Mouse (Mus musculus) telencephalon, adult 2 months (tissue): ENCODE data around the gene Fam98c.
"Not testable (repeated sequence)": the region's sequence is repeated elsewhere in the genome, so short reads cannot be mapped to it uniquely, and the experiment has no call there.

Experiments
- DNase-seq: peaks from one replicate; pipeline ENCODE4 v3.0.0-alpha.2; 2011; ENCODE audit warnings: low read depth, low spot score

Gene Fam98c

DNA sequence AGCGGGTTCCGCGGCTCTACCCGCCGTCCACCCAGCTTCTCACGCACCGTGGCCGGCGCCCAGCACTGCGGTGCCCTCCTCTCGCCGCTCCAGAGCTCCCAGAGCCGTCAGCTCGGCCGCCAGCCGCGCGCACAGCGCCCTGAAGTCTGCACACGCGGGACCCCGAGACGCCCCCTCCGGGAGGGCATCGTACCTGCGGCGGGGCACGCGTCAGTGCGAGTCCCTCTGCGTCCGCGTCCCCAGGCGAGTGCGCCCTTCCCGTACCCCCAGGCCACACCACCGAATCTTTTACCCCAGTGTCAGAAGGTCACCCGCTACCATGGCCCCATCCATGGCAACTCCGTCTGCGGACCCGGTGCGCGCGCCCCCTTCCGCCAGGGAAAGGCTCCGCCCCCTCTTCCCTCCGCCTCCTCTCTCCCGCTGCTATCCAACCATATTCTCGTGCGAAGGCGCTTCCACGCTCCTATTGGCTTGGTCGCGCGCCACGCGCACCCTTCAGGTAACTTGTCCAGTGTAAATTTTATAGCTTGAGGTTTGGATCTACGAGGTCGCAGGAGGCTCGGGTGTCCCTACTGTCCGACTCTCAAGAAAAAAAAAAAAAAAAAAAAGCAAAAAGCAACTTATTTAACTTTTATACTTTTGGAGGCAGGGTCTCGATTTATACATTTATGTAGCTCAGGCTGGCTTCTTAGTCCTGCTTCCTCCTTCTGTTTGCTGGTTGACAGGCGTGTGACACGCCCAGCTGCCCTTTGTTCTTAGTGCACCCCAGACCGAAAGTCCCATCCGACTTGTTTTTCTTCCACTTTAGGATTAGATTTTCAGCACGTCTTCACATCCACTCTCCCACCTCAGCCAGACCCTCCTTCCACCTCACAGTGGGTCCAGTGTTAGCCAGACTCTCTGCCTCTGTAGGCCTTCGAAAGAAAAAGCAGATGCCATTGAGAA lies at the start of gene Fam98c:
Gene Fam98c, minus strand, starts transcription at position 397 of the 945 bp plus-strand sequence.
- peak; percentile 83 for DNase-seq

DNA sequence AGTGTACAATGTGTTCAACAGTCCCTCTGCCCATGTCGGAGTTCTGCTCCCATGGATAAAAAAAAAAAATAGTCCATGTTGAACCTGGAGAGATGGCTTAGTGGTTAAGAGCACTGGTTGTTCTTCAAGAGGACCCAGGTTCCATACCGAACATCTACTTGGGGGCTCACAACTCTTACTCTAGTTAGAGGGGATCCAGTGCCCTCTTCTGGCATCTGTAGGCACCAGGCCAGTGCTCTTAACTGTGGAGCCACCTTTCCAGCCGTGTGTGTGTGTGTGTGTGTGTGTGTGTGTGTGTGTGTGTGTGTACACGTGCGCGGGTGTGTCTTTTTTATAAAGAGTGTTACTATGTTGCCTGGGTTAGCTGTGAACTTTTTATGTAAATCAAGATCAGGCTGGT lies 46.5 kb upstream of the Fam98c start:
- DNase-seq, result no peak

DNA sequence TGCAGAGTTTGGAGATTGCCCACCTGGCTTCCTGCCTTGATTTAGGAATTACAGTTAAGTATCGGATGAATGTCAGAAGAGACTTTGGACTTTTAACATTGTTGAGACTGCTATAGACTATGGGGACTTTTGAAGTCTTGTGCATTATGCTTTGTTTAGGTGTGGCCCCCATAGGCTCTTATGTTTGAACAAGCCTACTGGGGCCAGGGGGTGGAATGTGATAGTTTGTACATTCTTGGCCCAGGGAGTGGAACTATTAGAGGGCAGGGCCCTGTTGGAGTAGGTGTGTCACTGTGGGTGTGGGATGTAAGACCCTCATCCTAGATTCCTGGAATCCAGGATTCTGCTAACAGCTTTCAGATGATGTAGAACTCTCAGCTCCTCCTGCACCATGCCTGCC lies 38.2 kb upstream of the Fam98c start:
- not testable (repeated sequence) for DNase-seq

DNA sequence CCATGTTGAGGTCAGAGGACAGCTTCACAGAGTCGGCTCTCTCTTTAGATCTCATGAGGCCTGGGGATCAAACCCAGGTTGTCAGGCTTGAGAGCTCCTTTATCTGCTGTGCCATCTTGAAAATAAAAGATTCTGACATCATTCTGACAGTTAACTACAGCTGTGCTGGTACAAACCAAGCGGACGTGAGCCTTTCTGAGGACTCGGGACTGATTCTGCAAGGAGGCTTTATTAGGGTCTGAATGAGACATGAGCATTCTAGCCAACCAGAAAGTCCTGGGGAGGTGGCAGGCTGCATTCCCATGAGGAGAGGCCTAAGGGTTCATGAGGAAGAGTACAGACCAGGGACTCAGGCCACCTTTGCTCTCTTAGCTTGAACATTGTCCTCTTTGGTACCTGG lies 25.3 kb upstream of the Fam98c start:
- not testable (repeated sequence) for DNase-seq

DNA sequence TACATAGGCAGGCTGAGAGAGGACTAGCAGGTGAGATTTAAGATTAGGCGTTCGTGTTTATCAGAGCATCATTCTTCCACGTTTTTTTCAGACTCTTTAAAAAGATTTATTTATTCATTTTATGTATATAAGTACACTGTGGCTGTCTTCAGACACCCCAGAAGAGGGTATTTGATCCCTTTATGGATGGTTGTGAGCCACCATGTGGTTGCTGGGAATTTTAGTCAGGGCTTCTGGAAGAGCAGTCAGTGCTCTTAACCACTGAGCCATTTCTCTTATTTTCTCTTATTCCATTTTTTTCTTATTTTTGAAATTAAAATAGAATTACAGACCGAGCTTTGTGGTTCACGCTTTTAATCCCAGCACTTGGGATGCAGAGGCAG lies 24.8 kb upstream of the Fam98c start:
- DNase-seq, result no peak

DNA sequence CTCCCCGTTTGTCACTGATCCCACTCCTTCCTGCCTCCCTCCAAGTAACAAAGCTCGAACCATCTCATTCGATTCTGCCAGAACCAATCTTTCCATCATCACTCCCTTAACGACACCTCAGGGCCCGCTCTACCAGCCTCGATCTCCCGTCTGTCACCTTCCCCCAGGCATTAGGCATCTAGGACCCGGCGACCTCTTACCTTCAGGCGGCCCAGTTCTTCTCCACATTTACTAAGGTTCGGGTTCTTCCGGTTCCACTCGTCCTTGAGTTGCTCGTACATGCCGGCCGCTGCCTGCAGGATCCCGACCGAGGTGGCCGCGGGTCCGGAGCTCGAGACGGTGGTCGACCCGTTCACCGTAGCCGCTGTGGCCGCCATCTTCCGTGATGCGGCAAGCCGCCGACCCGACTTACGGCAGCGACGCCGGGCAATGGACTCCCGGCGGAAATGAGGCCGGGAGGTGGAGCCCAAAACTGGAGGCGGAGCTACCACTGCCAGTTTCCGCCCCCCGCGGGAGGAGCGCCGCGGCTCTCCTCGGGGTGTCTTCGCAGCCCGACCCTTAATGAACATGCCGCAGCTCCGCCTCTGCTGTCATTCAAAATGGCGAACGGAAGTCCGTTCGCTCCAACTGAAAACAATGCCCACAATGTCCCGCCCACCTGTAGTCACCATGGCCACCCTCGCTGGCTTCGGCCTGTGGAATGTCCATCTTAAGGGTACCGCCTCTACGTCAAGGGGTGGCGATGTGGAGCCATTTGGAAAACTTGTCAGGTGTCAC lies 24.2 kb upstream of the Fam98c start, which contains the start of gene Psmd8:
Gene Psmd8, minus strand, starts transcription at position 625 of the 777 bp plus-strand sequence.
- DNase-seq, result peak; percentile 97

DNA sequence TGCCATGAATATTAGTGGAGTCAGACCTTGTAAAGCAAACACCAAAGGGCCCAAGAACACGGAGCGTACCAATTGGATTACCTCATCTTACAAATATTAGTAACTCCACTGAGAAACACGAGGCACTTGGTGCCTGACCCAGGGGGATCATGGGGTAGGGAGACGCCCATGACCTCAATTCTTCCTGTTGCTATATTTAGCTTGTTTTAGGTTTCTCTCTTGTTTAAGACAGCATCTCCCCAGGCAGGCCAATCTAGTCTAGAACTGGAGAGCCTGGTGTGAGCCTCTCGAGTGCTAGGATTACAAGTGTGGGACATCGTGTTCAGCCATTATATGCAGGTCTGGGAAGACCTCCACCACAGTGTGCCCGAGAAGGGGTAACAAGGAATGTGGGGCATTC lies 23.3 kb upstream of the Fam98c start:
- no peak for DNase-seq

DNA sequence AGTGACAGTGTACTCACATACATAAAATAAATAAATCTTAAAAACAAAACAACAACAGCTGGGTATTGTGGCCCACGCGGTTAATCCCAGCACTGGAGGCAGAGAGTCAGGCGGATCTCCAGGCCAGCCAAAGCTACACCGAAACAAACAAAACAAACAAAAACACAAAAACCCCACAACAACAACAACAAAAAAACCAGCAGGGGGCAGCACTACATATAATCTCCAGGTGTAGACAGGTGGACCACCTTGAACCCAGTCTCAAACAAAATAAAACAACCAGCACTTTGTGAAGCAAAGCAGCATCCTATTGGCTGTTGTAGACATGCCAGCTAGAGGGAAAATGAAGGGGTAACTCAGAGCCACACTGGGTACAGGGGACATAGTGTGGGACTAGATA lies 22.1 kb upstream of the Fam98c start:
- no peak for DNase-seq

DNA sequence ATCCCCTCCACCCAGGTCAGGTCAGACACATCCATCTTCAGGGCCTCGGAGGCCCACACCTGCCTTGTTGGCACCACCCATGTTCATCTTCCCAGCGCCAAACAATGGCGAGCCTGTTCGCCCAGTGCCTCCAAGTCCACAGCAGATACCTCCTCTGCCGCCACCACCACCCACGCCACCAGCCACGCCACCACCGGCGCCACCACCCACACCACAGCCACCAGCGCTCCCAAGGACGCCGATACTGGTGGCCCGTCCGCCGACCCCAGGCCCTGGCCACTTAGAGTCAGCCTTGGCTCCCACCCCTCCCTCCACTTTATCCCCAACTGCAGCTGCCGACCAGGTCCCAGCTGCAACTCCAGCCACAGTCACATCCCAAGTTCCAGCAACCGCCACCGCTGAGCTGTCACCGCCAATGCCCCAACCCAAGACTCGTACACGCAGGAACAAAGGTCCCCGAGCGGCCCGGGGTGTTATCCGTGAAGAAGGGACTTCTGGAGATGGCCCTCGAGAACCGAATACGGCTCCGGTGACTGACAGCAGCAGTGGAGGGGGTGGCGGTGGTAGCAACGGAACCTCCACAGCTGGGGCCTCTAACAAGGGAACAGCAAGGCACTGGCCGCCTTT lies 16.5 kb upstream of the Fam98c start:
- no peak for DNase-seq

DNA sequence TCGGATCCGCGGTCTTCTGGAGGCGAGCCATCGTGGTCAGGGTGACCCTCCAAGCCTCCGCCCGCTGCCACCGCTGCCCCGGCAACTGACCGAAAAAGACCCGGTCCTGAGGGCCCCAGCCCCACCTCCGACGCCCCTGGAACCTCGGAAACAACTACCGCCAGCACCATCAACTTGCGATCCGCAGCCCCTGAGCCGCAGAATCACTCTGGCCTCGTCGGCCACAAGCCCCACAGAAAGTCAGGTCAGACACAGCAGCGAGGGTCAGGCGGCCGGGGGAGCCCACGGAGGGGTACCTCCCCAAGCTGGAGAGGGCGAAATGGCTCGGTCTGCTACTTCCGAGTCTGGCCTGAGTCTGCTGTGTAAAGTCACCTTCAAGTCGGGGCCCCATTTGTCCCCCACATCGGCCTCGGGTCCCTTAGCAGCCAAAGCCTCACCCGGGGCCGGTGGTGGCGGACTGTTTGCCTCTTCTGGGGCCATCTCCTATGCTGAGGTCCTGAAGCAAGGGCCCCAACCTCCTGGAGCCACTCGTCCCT lies 15.6 kb upstream of the Fam98c start:
- DNase-seq, result no peak

DNA sequence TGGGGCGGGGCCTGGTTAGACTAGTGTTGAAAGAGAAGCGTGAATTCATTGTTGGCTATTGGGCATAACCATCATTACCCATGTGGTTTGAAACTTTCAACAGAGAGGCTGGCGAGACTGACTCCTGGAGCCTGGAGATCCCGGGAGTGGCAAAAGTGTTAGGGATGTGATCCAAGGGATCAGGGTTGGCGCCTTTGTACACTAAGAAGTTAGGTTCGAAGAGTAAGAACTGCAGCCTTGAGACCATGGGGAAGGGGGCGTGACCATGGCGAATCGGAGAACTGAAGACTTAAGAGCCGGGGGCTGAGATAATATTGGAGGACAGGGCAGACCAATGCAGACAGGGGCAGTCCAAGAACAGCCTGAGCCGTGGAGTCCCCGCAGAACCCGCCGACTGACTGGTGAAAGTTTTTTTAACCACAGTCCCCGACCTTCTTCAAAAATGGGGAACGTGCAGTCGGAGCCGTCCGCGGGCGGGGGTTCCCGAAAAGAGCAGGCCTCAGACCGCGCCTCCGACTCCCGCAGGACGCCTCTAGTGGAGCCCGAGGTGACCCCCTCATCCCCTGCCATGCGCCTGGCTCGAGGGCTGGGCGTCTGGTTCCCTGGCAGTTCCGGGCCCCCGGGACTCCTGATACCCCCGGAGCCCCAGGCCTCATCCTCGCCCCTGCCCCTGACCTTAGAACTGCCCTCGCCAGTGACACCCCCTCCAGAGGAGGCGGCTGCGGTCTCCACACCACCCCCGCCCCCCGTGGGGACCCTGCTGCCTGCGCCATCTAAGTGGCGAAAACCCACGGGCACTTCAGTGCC lies 14.9 kb upstream of the Fam98c start:
- no peak for DNase-seq

DNA sequence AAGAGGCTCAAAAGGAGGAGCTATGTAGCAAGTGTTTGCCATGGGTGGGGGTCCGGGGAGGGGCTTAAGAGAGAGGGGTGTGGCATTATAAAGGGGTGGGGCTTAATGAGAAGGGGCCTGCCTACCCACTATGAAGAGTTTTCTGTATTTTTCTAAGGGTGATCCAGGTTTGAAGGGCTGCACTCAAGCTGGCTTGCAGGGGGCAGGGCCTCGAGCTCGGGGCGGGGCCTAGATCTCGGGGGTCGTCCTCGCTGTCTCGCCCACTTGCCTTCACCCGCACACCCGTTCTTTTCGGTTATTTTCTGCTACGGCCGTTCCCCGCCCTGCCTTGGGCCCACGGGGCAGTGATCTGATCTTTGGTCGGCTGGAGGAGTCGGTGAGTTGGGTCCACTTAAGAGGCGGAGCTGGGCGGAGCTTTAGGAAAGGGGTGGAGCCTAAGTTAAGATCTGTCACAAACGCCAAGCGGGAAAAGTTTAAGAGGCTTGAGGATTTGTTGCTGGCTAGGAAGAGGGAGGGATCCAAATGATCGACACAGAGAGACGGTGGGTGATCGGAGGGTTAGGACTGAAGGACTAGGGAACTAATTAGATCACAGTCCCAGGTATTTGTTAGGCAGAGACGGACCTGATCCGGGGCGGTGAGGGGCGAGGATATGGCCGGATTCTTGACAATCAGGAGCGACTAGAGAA lies 14.2 kb upstream of the Fam98c start, which contains the start of the genes Ggn and Spred3:
Gene Ggn, plus strand, starts transcription at position 145 of the 689 bp plus-strand sequence.
Gene Spred3, minus strand, starts transcription at position 346 of the 689 bp plus-strand sequence.
- no peak for DNase-seq

DNA sequence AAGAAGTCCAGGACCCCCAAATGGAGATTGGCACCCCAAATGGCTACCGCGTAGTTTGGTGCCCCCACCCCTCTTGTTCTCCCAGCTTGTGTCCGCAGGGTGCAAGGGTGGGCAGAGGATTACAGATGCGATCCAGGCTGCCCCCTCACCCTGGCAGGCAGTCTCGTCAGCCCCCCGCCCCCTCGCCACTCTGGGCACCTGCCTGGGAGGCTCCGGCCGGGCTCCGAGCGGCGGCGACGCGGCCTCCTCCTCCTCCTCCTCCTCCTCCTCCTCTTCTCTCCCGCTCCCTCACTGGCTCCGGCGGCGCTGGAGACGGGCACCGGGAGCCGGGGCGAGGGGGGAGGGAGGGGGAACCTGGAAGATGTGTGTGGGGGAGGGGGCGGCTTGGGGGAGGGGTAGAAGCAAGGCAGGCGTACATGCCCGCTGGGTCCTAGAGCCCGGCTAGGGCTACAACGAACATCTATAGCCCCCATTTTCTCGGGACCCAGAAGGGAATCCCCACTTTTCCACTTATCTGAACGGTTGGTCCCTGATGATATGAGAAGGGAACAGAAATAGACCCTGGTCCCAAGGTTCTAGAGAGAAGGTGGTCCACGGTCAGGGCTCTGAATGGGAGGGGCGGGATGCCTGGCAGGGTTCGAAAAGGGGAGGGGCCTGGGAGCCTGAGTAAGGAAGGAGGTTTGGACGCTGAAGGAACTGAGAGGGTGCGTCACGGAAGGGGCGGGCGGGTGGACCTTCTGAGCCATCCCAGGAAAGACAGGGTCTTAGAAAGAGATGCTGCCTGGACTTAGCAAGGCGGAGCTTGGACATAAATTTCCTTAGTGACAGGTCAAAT lies 13.4 kb upstream of the Fam98c start:
- peak; percentile 80 for DNase-seq

DNA sequence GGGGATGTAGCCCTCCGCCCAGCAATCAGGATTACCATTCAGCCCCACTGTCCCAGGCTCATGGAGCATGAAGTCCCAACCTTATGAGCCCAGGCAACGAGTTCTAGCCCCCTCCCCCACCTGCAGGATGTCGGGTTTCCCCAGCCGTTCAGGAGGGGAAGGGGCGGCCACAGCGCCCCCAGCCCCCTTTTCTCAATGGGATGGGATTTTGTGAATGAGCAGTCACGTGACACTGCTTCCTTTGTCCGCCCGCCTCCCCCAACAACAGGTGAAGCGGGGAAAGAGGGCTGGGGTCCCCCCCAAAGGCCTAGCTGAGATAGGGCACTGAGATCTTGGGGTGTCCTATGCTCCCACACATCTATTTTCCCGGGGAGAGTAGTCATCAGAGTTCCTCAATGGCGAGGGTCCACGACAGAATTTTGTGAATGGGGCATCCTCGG lies 12.8 kb upstream of the Fam98c start:
- no peak for DNase-seq

DNA sequence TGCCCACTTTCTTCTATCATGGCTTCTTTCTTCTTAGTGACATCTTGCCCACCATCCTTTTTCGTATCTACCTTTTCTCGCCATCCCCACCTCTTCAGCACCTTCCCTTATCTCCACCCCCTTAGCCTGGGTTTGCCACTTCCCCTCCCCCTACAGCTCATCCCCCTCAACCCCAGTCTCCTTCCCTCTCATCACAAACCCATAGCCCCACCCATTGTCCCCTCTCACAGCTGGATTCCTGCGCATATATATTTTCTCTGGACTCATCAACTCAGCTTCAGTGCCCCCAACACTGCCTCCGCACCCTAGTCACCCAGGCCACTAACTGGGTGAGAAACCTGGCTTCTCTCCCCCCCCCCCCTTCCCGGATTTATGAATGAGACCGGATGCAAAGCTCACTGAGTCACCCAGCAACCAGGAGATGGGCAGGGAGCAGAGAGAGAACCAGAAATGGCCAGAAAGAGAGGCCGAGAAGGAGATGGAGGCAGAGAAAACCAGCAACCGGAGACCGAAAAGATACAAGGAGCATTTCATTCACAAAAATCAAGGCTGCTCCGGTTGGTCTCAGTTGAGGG lies 12.2 kb upstream of the Fam98c start:
- DNase-seq, result no peak

DNA sequence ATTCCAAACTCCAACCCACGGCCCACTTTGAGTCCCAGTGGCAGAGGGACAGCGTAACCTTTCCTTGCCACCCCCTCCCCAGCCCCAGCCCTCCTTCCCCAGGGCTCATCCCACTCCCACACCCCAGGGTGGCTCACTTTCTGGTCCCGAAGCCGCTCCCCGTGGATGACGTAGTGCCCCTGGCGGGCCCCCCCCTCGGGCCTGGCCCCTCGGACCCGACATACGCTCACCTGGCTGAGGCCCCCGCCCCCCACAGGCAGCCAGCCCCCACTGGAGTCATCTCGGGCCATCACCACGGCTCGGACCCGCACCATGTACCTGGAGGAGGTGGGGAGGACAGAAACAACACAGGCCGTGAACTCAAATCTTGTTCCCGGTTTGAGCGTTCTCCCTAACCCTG lies 11.6 kb upstream of the Fam98c start:
- DNase-seq, result no peak

DNA sequence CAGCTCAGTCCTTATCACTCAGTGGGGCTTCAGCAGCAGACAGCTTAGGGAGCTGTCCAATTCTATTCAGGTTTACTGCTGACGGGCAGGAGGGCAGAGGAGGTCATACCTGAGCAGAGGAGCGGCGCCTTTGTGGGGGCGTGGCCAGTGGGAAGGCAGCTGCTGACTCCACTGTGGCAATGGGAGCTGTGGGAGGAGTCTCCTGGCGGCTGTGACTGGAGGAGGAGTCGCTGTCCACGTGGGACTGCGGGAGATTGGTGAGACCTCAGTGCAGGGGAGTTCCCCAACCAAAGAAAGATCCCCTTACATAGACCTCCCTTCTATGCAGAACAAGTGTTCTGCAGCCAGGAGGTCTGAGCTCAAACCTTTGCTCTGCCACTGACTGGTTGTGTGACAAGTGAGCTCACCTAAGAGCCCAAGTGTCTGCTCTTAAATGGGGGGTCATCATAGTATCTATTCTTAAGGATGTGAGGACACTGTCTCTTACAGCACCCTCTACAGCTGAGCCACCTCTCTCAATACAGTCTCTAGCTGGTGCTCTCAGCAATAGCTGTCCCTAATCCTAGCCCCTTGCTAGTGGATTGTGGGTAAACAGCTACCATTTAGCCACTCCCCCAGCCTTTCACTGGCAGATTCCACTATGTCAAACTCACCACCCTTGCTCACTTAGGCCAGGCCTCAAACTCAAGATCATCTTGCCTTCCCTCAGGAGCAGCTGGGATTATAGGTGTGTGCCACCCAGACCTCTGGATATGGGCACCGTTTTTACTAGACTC lies 6.9 kb upstream of the Fam98c start:
- no peak for DNase-seq

DNA sequence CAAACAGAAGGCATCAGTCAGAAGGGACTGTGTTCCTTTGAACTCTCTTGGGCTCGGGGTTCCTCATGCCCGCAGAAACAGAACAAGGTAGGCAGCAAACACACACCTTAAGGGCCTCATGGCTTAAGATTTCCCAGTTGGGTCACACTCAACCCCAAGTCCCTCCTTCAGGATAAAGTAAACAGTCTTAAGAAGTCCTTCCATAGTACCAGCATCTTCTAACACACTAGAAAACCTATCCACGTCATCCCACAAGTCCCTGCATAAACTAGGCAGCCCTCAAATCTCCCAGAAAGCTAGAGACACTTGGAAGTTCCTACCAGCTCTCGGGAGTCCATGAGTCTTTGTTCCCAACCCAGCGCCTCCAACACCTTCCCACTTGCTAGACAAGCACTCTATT lies 6.3 kb upstream of the Fam98c start:
- DNase-seq, result no peak
